8 mouse cellular contexts compared by ENCODE assay signal in the genomic region with DNA sequence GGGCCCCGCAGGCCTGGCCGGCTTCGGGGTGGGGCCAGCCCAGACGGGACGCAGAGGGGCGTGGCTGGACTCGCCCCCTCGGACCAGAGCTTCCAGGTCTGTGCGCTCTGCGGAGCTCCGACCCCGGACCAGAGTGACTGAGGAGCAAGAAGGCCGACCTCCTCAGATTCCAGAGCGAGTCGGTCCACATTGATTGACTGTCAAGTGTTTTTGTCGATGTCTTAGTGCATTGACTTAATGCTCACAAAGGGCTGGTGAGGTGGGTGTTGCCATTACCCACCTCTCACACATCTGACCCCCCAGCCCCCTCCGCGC. TPM values are rescaled to one million over a fixed set of nuclear protein-coding genes. Genes with fewer than 3 reads are reported as not detected.
DNase-seq lines count a peak whose midpoint lies in the region; ATAC-seq and TF ChIP-seq lines count a peak whose summit lies in the region.

Gene Klc2 (minus strand): TSS at position 177 of the 315 bp plus-strand sequence.

- peak within 1 kb of the TSS; percentile 68 for H3K9ac ChIP-seq in intestine, embryonic 14.5 days (ENCODE audit: low read length)
- H3K9ac ChIP-seq in midbrain, embryonic 11.5 days (ENCODE audit: low read length), result peak within 1 kb of the TSS; percentile 82

- intact Hi-C loops in gastrocnemius, postnatal 14 days (cut with DNase I; ENCODE audit: low total_unique reads), result no loop called here

- H3K27me3 ChIP-seq in kidney, adult 2 months (replicated peaks; ENCODE audit: control insufficient read depth, insufficient read depth, low read length), result no peaks in the 10 kb centered on the region
- H3K27me3 ChIP-seq in intestine, embryonic 14.5 days (replicated peaks; ENCODE audit: control insufficient read depth, insufficient read depth, low read length), result no peaks in the 10 kb centered on the region
- H3K27me3 ChIP-seq in midbrain, embryonic 11.5 days (ENCODE audit: control insufficient read depth, insufficient read depth, low read length), result peaks cover 2% of the 10 kb centered on the region; the same call in 1 of the 2 replicates

- peak within 1 kb of the TSS; percentile 69 for H3K27ac ChIP-seq in kidney, adult 2 months (ENCODE audit: insufficient read depth, low read depth, low read length)
- H3K27ac ChIP-seq in intestine, embryonic 14.5 days (ENCODE audit: low read depth), result peak within 1 kb of the TSS; percentile 84
- peak within 1 kb of the TSS; percentile 66 for H3K27ac ChIP-seq in midbrain, embryonic 11.5 days (ENCODE audit: low read depth, low read length)

- no peaks in the 10 kb centered on the region for H3K9me3 ChIP-seq in intestine, embryonic 14.5 days (ENCODE audit: control insufficient read depth, low read length)
- no peaks in the 10 kb centered on the region for H3K9me3 ChIP-seq in midbrain, embryonic 11.5 days (ENCODE audit: control insufficient read depth, low read length)

- H3K4me1 ChIP-seq in kidney, adult 2 months (ENCODE audit: control insufficient read depth, insufficient read depth, low read length), result no peaks in the 10 kb centered on the region
- H3K4me1 ChIP-seq in intestine, embryonic 14.5 days (replicated peaks; ENCODE audit: control insufficient read depth, insufficient read depth, low read length), result peaks cover 11% of the 10 kb centered on the region; the same call in 1 of the 2 replicates
- peaks cover 10% of the 10 kb centered on the region for H3K4me1 ChIP-seq in midbrain, embryonic 11.5 days (ENCODE audit: control insufficient read depth, insufficient read depth, low read length)

- no peak for DNase-seq in kidney, adult 2 months
- no peak for DNase-seq in kidney, adult 8-10 months
- no peak for DNase-seq in adrenal gland, adult 8-10 months
- DNase-seq in gastrocnemius, postnatal 14 days, result no peak
- no peak for DNase-seq in intestine, embryonic 14.5 days (ENCODE audit: low spot score)
- no peak for DNase-seq in midbrain, embryonic 11.5 days (ENCODE audit: low spot score, missing footprints)
- DNase-seq in thymus, postnatal 14 days, result no peak
- no peak for DNase-seq in urinary bladder, postnatal 14 days (ENCODE audit: low spot score)

- 2% methylated on average over 18 of the region's 18 CpGs for WGBS in kidney, adult 2 months
- WGBS in intestine, embryonic 14.5 days, result under 1% methylated on average over 18 of the region's 18 CpGs
- WGBS in midbrain, embryonic 11.5 days, result under 1% methylated on average over 18 of the region's 18 CpGs

- ATAC-seq in intestine, embryonic 14.5 days (replicated peaks; ENCODE audit: low FRiP score, low TSS enrichment, low read depth), result peak; percentile 95
- peak; percentile 94 for ATAC-seq in midbrain, embryonic 11.5 days (ENCODE audit: low FRiP score)

- TF ChIP-seq POLR2A in kidney, adult 2 months (IDR thresholded peaks at IDR 0.05; ENCODE audit: low read depth, low read length), result no peak

- TF ChIP-seq CTCF in kidney, adult 2 months (conservative IDR thresholded peaks at IDR 0.05; ENCODE audit: insufficient read depth, insufficient read length, low read depth, low read length), result no peak

- no peaks in the 10 kb centered on the region for H3K36me3 ChIP-seq in kidney, adult 2 months (ENCODE audit: control insufficient read depth, insufficient read depth, low read length)
- peaks cover 8% of the 10 kb centered on the region; the same call in 1 of the 2 replicates for H3K36me3 ChIP-seq in intestine, embryonic 14.5 days (ENCODE audit: control insufficient read depth, insufficient read depth, low read length)
- peaks cover 4% of the 10 kb centered on the region; the same call in 1 of the 2 replicates for H3K36me3 ChIP-seq in midbrain, embryonic 11.5 days (ENCODE audit: control insufficient read depth, insufficient read depth, low read length)

- peak within 1 kb of the TSS; percentile 84 for H3K4me2 ChIP-seq in intestine, embryonic 14.5 days (ENCODE audit: low read length)
- peak within 1 kb of the TSS; percentile 85 for H3K4me2 ChIP-seq in midbrain, embryonic 11.5 days

- H3K4me3 ChIP-seq in kidney, adult 2 months (ENCODE audit: insufficient read depth, low read depth, low read length), result peak within 1 kb of the TSS; percentile 71
- H3K4me3 ChIP-seq in intestine, embryonic 14.5 days (ENCODE audit: low read depth, low read length), result peak within 1 kb of the TSS; percentile 86
- peak within 1 kb of the TSS; percentile 87 for H3K4me3 ChIP-seq in midbrain, embryonic 11.5 days (ENCODE audit: low read depth, low read length)

RNA-seq across cellular contexts. Expression of gene Klc2, which starts in this region (rescaled TPM):
- 38.8 and 46.0 TPM in 2 replicates for polyA plus RNA-seq in kidney, adult 2 months (2012; rRNA removed)
- 10 to 100 TPM; 54.5 to 66.9 (median 61.4) TPM for total RNA-seq in adrenal gland, adult 8-10 months (2022)
- total RNA-seq in gastrocnemius, postnatal 14 days (2021), result 10 to 100 TPM; 32.1 to 34.3 TPM
- polyA plus RNA-seq in intestine, embryonic 14.5 days (2014; fragmentation: Nextera tagmentation; extraction: Ambion mirVana), result 16.8 and 19.0 TPM in 2 replicates
- polyA plus RNA-seq in midbrain, embryonic 11.5 days (2014; fragmentation: Nextera tagmentation; extraction: Ambion mirVana), result 24.4 and 25.0 TPM in 2 replicates
